Mouse (Mus musculus) forebrain, embryonic 14.5 days (tissue): ENCODE results near the gene Myo9b. TPM values are rescaled to one million over a fixed set of nuclear protein-coding genes. Genes with fewer than 3 reads are reported as not detected.

Experiments used
- ATAC-seq: fragments of 200-750 bp; cut with Nextera tagmentation; 2 replicates; pipeline ENCODE4 v1.8.0; 2017; ENCODE audit warnings: mild to moderate bottlenecking, moderate library complexity
- DNase-seq: peaks from one replicate; pipeline ENCODE4 v3.0.0-alpha.2; 2015; ENCODE audit warnings: low spot score
- H3K27ac ChIP-seq: fragments of 300-500 bp; sonication (generic); 2 replicates; pipeline ENCODE4 v1.5.1; 2014; ENCODE audit warnings: low read depth, mild to moderate bottlenecking, control low read depth, low read length, moderate library complexity
- H3K27me3 ChIP-seq: fragments of 300-500 bp; sonication (generic); replicated peaks from 2 replicates; pipeline ENCODE4 v1.6.1; 2014; ENCODE audit warnings: low read length, control low read depth, mixed read lengths; ENCODE audit not compliant: control insufficient read depth, insufficient read depth
- H3K36me3 ChIP-seq: fragments of 300-500 bp; sonication (generic); 2 replicates; pipeline ENCODE4 v1.6.1; 2014; ENCODE audit warnings: low read length, control low read depth; ENCODE audit not compliant: control insufficient read depth, insufficient read depth
- H3K4me1 ChIP-seq: fragments of 300-500 bp; sonication (generic); 2 replicates; pipeline ENCODE4 v1.6.1; 2014; ENCODE audit warnings: antibody characterized with exemption, low read length, control low read depth; ENCODE audit not compliant: control insufficient read depth, insufficient read depth
- H3K4me2 ChIP-seq: fragments of 300-500 bp; sonication (generic); 2 replicates; pipeline ENCODE4 v1.6.1; 2014; ENCODE audit warnings: mild to moderate bottlenecking, control low read depth, low read length
- H3K4me3 ChIP-seq: fragments of 300-500 bp; sonication (generic); 2 replicates; pipeline ENCODE4 v1.5.1; 2014; ENCODE audit warnings: low read depth, low read length, control low read depth
- H3K9ac ChIP-seq: fragments of 300-500 bp; sonication (generic); 2 replicates; pipeline ENCODE4 v1.6.1; 2014; ENCODE audit warnings: mild to moderate bottlenecking, low read length, control low read depth, moderate library complexity
- H3K9me3 ChIP-seq: fragments of 300-500 bp; sonication (generic); replicated peaks from 2 replicates; pipeline ENCODE4 v1.6.1; 2016; ENCODE audit warnings: low read length, control low read depth, mixed read lengths; ENCODE audit not compliant: control insufficient read depth
- WGBS: fragments of 180-500 bp; shearing (Covaris S2); extraction: QIAGEN DNeasy Blood & Tissue Kit; methylation state at CpG from one replicate; pipeline ENCODE4 v1.1.7; 2014; 5-methylcytosine and 5-hydroxymethylcytosine counted together
- polyA plus RNA-seq: library from polyadenylated mRNA; unstranded; fragments of >200 nt; fragmentation: Nextera tagmentation; extraction: Ambion mirVana; gene quantifications from 2 replicates; pipeline ENCODE4 v1.2.1, GENCODE M21; 2014

The Myo9b gene
- polyA plus RNA-seq, 1 experiment from 2014 or later = 11.8 TPM

- Histone ChIP-seq H3K4me1 (no peaks in the 10 kb centered on the region), H3K9me3 (no peaks in the 10 kb centered on the region), H3K27ac (no peak overlapping the region), H3K4me3 (no peak overlapping the region), H3K4me2 (no peak overlapping the region), H3K27me3 (no peaks in the 10 kb centered on the region), H3K9ac (no peak overlapping the region), H3K36me3 (peaks cover 3% of the 10 kb centered on the region; the same call in 1 of the 2 replicates)
- 100% methylated on average over 1 of the region's 1 CpGs for WGBS
- DNase-seq = no peak
- ATAC-seq = no peak
Observed at GRCm38 (mm10) chr8:71302788-71303187, 30.3 kb downstream of the Myo9b start.

GRCm38 (mm10) chr8:71303632-71304031 is 31.1 kb downstream of the Myo9b start:
- no peak overlapping the region for H3K27ac ChIP-seq
- ATAC-seq = no peak
- H3K4me3 ChIP-seq = no peak overlapping the region
- no peak overlapping the region for H3K4me2 ChIP-seq
- no peaks in the 10 kb centered on the region for H3K9me3 ChIP-seq
- H3K9ac ChIP-seq = no peak overlapping the region
- no peaks in the 10 kb centered on the region for H3K4me1 ChIP-seq
- 79% methylated on average over 1 of the region's 1 CpGs for WGBS
- no peaks in the 10 kb centered on the region for H3K27me3 ChIP-seq
- DNase-seq = no peak
- H3K36me3 ChIP-seq = peaks cover 3% of the 10 kb centered on the region; the same call in 1 of the 2 replicates

GRCm38 (mm10) chr8:71305988-71306387 is 33.5 kb downstream of the Myo9b start:
- peaks cover 3% of the 10 kb centered on the region; the same call in 1 of the 2 replicates for H3K36me3 ChIP-seq
- ATAC-seq (no peak), DNase-seq (no peak)
- no peaks in the 10 kb centered on the region for H3K9me3 ChIP-seq
- H3K27me3 ChIP-seq = no peaks in the 10 kb centered on the region
- no peak overlapping the region for H3K4me3 ChIP-seq
- H3K9ac ChIP-seq = no peak overlapping the region
- H3K4me2 ChIP-seq = no peak overlapping the region
- H3K4me1 ChIP-seq = no peaks in the 10 kb centered on the region
- no peak overlapping the region for H3K27ac ChIP-seq
- WGBS = 84% methylated on average over 1 of the region's 1 CpGs

- no peak for DNase-seq
- no peak for ATAC-seq
- no peak overlapping the region for H3K27ac ChIP-seq
- no peaks in the 10 kb centered on the region for H3K27me3 ChIP-seq
- H3K9me3 ChIP-seq = no peaks in the 10 kb centered on the region
- 97% methylated on average over 1 of the region's 1 CpGs for WGBS
- no peak overlapping the region for H3K9ac ChIP-seq
- H3K4me3 ChIP-seq = no peak overlapping the region
- H3K36me3 ChIP-seq = no peaks in the 10 kb centered on the region
- no peak overlapping the region for H3K4me2 ChIP-seq
- no peaks in the 10 kb centered on the region for H3K4me1 ChIP-seq
Observed at GRCm38 (mm10) chr8:71307371-71307770, 34.9 kb downstream of the Myo9b start.

GRCm38 (mm10) chr8:71307913-71308312 is 35.4 kb downstream of the Myo9b start:
- no peaks in the 10 kb centered on the region for H3K4me1 ChIP-seq
- H3K36me3 ChIP-seq = no peaks in the 10 kb centered on the region
- no peak overlapping the region for H3K4me3 ChIP-seq
- DNase-seq = no peak
- no peak overlapping the region for H3K27ac ChIP-seq
- ATAC-seq = no peak
- 93% methylated on average over 4 of the region's 4 CpGs for WGBS
- no peak overlapping the region for H3K4me2 ChIP-seq
- H3K27me3 ChIP-seq = no peaks in the 10 kb centered on the region
- no peak overlapping the region for H3K9ac ChIP-seq
- no peaks in the 10 kb centered on the region for H3K9me3 ChIP-seq

- Histone ChIP-seq H3K9ac (no peak overlapping the region), H3K4me2 (no peak overlapping the region), H3K27me3 (no peaks in the 10 kb centered on the region), H3K4me3 (no peak overlapping the region), H3K36me3 (peaks cover 4% of the 10 kb centered on the region; the same call in 1 of the 2 replicates), H3K4me1 (no peaks in the 10 kb centered on the region), H3K27ac (no peak overlapping the region), H3K9me3 (no peaks in the 10 kb centered on the region)
- ATAC-seq = no peak
- DNase-seq = no peak
- WGBS = 79% methylated on average over 6 of the region's 6 CpGs
Observed at GRCm38 (mm10) chr8:71310446-71310845, 37.9 kb downstream of the Myo9b start.

GRCm38 (mm10) chr8:71312700-71313099 is 40.2 kb downstream of the Myo9b start:
- H3K4me2 ChIP-seq = no peak overlapping the region
- ATAC-seq = no peak
- no peak overlapping the region for H3K9ac ChIP-seq
- H3K4me3 ChIP-seq = no peak overlapping the region
- peaks cover 11% of the 10 kb centered on the region for H3K36me3 ChIP-seq
- H3K27ac ChIP-seq = no peak overlapping the region
- no peaks in the 10 kb centered on the region for H3K27me3 ChIP-seq
- DNase-seq = peak; percentile 19
- no peaks in the 10 kb centered on the region for H3K4me1 ChIP-seq
- 55% methylated on average over 1 of the region's 1 CpGs for WGBS
- no peaks in the 10 kb centered on the region for H3K9me3 ChIP-seq

GRCm38 (mm10) chr8:71313951-71314350 is 41.4 kb downstream of the Myo9b start:
- H3K4me3 ChIP-seq = no peak overlapping the region
- H3K9me3 ChIP-seq = no peaks in the 10 kb centered on the region
- ATAC-seq (no peak), DNase-seq (no peak)
- no peak overlapping the region for H3K4me2 ChIP-seq
- no peak overlapping the region for H3K9ac ChIP-seq
- no peak overlapping the region for H3K27ac ChIP-seq
- peaks cover 11% of the 10 kb centered on the region for H3K36me3 ChIP-seq
- H3K27me3 ChIP-seq = no peaks in the 10 kb centered on the region
- 91% methylated on average over 2 of the region's 2 CpGs for WGBS
- H3K4me1 ChIP-seq = no peaks in the 10 kb centered on the region

GRCm38 (mm10) chr8:71315972-71316371 is 43.5 kb downstream of the Myo9b start:
- Histone ChIP-seq H3K27ac (no peak overlapping the region), H3K27me3 (no peaks in the 10 kb centered on the region), H3K4me3 (no peak overlapping the region), H3K4me2 (no peak overlapping the region), H3K4me1 (no peaks in the 10 kb centered on the region), H3K9me3 (no peaks in the 10 kb centered on the region), H3K36me3 (peaks cover 11% of the 10 kb centered on the region), H3K9ac (no peak overlapping the region)
- no peak for ATAC-seq
- 89% methylated on average over 5 of the region's 5 CpGs for WGBS
- no peak for DNase-seq
